Mouse (Mus musculus) activated CD4-positive, CD25-positive, alpha-beta regulatory T cell, adult 4 months (primary cell): ENCODE measurements around the gene Tat. TPM values are rescaled to one million over a fixed set of nuclear protein-coding genes. Genes with fewer than 3 reads are reported as not detected.
"Not testable (repeated sequence)": the region's sequence is repeated elsewhere in the genome, so short reads cannot be mapped to it uniquely, and the experiment has no call there.

ENCODE experiments used
- ATAC-seq: one replicate; pipeline ENCODE4 v1.8.0; 2017
- polyA plus RNA-seq, 2 experiments: library from polyadenylated mRNA; unstranded; fragments of 100-300 nt; shearing (Covaris generic); gene quantifications; one replicate each; pipeline ENCODE4 v1.2.1; 2017

Tat gene
- polyA plus RNA-seq, 2 experiments from 2014 or later = not detected

DNA sequence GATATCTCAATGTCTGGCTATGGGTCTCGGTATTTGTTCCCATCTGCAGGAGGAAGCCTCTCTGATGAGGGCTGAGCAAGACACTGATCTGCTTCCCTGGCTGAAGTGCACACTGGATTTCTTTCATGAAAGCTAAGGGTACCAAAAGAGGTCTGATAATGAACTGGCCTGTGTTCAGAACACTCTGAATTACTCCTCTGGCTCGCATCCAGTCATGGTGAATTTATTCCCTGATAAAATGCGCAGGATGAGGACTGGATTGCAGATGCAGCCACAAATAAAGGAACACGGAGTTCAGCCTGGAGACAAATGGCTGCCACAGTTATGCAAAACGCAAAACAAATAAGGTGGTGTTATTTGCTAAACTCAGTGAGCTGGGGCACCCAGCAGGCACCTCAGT is 6.3 kb upstream of the Tat start:
- no peak for ATAC-seq

DNA sequence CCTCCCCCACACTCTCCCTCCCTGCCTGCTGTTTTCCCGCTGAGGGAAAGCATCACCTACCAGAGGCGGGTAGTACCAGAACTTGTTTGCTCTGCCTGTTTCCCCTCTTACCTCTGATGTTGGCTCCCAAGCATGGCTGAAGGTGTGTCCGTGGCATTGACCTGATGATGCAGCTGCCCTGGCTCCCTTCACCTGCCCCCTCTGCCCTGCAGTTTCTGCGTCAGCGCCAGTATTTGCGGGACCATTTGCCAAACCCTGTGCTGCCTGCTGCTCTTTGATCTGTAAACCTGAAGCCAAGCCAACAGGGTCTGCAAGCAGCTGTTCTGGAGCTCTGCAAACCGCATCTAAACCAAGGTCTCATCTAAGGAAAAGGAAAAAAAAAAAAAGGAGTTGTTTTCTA is 3.9 kb upstream of the Tat start:
- no peak for ATAC-seq

DNA sequence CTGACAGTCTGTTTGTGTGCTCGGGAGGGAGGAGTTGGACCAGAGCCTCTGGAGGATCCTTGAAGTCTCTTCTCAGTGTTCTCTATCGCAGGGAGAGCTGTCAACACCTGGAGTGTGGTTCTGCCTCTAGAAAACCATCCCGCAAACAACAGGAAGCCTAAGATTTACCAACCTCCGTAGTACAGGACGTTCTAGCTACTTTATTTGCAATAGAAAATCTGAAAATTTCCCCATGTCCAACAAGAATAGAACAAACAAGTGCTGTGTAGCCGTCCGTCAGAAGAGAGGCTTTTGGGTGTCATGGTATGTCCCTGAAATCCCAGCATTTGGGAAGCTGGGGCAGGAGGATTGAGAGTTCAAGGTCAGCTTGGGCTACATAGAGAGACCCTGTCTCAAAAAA is 2.5 kb upstream of the Tat start:
- no peak for ATAC-seq

DNA sequence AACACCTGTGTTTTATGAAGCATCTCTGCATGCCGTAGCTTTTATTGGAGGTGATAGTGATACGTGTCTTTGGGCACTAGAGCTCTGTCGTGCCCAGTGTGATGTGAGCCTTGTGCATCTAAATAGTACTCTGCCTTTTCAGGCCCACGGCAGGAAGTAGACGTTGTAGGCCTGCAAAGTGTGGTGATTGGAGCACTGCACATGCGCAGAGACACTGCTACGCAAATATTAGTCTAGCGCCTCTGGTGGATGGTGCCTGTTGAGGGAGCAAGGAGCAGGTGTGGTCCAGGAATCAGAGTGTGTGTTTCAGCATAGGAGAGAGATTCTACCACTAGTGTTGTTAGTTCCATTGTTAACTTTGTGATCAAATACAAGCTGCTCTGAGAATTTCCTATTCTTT is 1.1 kb upstream of the Tat start:
- no peak for ATAC-seq

DNA sequence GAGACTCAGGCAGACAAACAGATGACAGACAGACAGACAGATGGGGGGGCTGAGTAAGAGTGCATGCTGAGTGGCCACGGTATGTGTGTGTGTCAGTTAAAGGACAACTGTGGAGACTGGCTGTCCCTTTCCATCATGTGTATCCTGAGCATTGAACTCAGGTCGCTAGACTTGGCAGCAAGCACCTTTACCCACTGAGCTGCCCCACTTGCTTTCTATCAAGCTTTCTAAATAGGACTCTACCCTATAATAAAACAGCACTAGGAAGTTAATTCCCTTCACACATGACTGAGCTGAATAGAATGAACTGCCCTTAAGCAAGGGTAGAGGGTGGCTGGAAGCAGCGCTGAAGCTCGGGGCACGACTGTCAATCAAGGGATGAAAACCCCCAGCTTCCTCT is 1.9 kb downstream of the Tat start:
- ATAC-seq = no peak

DNA sequence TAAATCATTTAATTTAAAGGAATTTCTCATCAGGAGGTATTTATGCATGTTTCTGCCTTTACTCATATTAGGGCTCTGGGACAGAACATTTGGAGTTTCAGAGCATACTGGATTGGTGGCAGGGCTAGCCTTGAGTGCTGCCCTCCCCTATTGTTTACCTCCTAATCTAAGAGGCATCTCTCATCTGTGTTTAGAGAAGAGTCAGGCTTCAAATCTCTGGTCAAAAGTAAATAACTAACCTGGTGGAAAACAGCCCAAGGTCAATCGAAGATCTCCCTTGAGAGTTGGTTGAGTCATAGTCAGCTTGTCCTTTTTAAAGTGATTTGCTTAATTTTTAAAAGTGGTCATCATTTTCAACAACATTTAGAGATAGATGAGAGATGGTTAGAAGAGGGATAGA is 2.7 kb downstream of the Tat start:
- no peak for ATAC-seq

DNA sequence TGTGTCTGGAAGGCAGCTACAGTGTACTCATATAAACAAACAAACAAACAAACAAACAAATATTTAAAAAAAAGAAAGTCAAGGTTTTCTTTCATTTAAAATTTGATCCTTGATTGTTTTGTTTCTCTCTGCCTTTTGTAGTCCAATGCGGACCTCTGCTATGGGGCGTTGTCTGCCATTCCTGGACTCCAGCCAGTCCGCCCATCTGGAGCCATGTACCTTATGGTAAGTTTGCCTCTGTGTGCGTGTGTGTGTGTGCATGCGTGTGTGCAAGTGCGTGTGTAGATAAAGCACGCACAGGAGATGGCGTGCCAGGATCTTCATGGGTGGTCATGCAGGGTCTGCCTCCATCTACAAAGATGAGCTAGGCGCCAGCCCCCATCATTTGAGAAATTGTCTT is 7.1 kb downstream of the Tat start:
- ATAC-seq = no peak

DNA sequence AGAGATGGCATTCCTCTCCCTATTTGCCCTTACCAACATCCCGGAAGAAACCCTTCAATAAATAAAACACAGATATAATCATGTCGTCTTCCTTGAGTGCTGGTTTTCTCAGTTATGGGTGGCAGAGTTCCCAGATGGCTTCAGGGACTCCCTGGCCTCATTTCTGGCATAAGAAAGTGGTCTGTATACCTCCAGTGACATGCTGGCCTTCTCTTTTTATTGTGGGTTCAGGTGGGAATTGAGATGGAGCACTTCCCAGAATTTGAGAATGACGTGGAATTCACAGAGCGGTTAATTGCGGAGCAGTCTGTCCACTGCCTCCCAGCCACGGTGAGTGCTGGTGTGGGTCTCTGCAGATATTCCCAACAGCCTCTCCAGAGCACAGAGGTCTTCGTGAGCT is 7.8 kb downstream of the Tat start:
- no peak for ATAC-seq

DNA sequence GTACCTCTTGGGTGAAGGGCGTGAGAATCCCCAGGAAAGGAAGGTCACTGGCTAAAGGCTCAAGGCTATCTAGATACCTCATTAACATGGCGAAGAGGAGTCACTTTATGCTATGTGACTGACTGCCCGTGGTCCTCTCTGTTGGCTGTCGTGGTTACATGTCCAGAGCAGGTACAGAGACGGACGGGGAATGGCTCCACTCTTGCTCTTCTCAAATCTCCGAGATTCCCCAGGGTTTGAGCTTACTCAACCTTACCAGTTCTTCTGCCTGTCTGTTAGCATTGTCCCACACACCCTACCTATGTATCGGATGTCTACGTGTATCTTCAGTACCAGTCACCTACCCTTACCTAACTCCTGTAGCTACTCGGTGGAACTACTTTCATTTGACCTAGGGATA is 9.7 kb downstream of the Tat start:
- no peak for ATAC-seq

DNA sequence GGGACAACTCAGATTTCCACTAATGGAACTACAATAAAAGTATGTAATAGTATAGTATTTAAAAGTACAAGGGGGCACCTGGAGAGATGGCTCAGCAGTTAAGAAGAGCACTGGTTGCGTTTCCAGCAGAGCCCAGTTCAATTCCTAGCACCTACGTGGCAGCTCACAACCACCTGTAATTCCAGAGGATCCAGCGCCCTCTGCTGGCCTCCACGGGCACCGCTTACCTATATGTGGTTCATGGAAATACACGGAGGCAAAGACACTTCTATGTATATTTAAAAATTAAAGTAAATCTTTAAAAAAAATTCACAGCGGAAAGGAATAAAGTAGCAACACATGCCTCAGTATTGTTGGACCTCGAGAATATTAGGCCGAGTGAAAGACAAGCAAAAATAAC is 12.7 kb downstream of the Tat start:
- ATAC-seq = no peak

DNA sequence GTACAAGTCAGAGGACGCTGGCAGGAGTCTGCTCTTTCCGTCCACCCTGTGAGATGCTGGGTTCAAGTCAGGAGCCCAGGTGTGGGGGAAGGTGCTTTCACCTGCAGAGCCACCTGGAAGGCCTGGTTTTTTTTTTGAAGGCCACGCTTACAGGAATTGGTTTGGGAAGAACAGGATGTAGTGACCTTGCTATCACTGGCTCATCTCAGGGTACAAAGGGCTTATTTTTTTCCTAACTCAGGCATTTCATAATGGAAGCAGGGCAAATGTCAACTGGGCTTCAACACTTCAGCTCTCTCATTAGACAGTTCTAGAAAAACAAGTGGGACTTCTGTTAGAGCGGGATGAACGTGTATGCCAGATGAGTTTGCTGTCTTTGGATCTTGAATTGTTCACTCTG is 14.1 kb downstream of the Tat start:
- no peak for ATAC-seq

DNA sequence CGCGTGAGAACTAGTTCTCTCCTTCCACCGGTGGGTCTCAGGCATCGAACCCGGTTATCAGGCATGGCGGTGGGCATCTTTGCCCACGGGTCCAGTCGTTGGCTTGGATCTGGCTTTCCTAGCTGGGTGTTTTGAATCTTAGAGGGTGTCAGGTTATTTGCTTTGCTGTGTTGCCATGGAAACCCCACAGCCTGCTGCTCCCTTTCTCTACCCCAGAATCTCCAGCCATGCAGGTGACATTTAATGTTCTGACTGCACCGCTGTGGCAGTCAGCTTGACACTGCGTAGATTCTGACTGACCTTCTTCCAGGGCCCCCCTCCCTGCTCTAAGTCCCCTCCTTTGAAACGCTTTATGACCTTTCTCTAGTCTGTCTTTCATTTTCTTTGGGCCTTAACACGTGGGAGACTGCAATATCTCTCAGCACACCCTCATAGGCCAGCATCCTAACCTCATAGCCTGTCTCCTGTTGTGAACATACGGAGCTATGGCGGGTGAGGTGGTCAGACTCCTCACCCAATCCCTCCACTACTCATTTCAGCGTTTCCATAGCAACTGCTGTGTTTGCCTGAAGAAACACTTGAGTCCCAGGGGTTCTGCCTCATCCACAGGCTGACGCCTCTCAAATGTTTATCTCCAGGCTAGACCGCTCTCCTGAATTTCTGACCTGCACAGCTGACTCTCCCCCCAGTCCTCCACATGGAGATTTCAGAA is 16.2 kb downstream of the Tat start:
- no peak for ATAC-seq

DNA sequence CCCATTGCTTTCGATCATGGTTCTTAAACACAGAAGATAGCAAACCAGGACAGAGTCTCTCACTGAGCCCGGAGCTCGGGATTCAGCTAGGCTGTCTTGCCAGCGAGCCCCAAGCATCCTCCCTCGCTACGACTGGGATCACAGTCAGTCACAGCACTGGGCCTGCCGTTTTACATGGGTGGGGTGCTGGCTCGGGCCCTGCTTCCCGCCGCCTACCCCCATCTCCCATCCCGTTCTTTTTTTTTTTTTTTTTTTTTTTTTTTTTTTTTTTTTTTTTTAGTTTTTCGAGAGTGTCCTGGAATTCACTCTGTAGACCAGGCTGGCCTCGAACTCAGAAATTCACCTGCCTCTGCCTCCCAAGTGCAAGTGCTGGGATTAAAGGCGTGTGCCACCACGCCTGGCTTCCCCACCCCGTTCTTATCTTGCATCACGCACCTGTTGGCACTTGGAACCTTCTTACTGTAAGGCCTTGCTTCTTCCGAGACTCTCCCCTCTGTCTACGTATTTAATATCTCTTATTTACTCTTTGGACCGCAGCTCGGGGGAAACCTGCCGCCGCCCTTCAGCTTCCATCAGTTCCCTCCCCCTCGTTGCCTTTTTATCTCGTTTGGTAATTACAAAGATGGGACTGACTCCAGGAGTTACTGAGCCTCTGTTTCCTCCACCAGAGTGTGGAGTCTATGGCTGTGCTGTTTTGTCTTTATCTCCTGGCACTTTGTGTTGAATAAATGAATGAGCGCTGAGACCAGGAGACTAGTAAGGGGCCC is 18.2 kb downstream of the Tat start:
- ATAC-seq = no peak

DNA sequence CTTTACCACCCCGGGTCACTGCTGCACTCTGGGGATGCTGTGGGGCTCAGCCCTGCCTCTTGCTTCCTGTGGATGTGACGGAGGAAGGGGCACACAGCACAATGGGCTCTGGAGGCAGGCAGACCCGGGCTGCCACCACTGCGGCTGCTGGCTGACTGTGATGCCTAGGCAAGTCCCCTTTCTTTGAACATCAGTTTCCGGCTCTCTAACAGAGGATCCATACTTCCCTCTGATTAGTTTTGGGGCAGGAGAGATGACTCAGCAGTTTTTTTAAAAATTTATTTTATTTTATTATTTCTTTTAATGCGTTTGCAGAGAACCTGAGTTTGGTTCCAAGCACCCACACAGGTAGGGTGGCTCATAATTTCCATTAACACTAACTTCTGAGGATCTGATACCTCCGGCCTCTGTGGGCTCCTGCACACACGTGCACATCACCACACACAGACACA is 18.8 kb downstream of the Tat start:
- ATAC-seq = no peak

DNA sequence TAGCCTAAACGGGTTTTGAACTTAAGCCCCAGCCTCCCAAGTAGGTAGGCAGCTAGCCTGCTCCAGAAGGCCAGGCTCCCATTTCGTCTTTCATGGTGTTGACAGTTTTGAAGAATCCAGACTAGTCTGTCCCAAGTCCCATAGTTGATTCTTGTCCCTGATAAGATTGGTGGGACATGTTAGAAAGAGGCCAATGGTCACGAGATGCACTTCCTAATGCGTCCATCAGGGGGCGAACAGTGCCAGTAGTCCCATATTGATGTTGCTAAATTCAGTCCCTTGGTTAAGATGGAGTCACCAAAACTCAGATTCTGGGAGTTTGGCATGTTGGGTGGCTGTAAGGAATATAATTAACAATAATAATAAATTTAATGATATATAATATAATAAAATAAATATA is 20.6 kb downstream of the Tat start:
- no peak for ATAC-seq

DNA sequence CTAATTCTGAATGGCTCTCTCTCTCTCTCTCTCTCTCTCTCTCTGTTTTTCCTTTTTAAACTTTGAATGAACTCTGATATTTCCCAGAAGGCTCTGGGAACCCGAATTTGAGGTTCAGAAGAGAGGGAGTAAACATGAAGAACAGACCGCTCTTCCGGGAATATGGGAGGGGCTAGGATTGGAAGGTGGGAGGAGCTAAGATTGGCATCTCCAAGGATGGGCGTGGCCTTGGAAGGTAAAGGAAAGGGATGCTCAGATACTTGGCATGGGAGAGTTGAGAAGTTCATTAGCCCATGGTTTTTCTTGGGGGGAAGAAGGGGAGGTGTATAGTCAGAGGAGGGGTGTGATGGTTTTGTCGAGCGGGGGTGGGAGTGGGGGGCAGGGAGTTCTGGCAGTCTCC is 31.8 kb downstream of the Tat start:
- ATAC-seq = no peak

DNA sequence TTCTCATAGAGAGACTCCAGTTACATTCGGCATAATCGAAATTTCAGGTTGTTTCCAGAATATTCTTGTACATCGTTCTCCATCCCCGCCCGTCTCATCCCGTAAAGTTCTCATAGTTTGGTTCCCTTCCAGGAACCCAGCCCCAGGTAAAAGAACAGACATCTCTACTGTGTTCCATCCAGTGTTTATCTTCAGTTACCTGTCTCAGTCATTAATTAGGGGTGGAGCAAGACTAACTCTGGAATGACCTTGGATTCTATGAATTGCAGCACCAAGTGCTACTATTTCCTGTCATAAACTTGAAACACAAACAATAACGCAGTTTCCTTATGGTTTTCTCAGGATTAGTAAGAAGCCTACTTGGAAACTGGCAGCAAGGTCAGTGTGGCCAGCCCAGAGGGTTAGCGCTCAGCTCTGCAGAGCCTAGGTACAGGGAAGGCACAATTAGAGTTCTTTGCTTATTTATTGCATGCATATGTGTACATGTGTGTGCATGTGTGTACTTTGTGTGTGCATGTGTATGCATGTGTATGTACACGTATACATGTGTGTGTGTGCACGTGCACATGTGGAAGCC is 32.6 kb downstream of the Tat start:
- ATAC-seq = no peak

DNA sequence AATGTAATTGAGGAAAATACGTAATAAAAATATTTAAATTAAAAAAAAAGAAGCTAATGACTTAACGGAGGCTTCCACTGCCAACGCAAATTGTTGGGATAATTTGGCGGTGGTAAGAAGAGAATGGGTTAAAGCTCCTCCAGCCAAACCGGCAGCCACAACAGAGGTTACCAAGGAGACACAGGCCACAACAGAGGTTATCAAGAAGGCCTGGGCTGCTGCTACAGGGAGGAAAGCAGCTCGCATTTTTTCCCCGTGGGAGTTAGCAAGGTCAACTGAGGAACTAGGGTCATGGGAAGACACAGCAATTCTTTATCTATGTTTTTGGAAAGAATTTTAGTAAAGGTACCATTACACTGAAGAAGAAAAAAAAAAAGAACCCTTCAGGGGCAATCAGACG is 43.5 kb downstream of the Tat start:
- not testable (repeated sequence) for ATAC-seq

DNA sequence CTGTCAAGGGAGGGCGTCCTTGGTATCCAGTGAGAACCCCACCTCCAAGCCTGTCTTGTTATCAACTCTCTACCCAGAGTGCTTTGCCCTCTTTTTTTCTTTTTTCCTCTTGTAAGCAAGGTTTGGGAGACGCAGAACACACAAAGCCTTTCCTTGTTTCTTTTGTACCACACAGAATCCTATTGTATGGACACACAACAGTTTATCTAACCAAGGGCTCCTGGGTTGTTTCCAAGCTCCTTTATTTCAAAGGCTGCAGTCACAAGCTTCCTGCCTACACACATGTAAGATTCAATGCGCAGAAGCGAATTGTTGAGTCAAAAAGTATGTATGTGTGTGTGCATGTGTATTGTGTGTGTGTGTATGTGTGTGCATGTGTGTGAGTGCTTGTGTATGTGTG is 44.1 kb downstream of the Tat start:
- no peak for ATAC-seq

DNA sequence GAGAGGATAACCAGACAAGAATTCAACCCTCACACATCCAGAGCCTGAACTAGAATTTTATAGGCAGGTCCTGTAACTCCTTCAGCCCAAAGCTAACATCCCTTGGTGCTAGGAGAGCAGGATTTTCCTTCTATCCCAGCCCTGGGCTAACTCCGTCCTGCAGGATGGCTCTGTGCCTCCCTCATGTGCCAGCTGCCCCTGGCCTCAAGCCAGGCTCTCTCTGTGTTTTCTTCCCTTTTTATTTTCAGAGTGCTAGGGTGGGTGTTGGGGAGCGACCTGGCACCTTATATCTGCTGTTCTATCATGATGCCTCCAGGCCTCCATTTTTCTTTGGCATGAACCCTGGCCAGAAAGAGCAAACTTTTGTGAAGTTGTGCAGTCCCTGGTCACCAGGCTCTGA is 45.9 kb downstream of the Tat start:
- no peak for ATAC-seq

DNA sequence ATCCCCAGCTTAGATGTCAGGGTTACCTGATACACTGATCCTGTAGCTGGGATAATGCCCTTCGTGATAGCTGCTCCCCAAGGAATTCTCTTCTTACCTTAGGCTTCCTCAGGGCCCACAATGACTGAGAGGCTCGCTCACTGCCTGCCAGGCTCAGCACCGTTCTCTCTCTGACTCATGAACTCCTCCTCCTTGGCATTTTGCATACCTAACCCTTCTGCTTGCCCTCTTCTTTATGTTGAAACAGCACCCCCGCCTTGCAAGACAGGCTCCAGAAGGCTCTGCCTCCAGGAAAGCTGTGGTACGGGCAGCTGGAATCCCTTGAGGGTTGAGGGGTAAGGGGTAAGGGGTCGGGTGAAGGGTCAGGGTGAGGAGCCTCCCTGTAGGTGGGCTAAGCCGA is 49.0 kb downstream of the Tat start:
- no peak for ATAC-seq

DNA sequence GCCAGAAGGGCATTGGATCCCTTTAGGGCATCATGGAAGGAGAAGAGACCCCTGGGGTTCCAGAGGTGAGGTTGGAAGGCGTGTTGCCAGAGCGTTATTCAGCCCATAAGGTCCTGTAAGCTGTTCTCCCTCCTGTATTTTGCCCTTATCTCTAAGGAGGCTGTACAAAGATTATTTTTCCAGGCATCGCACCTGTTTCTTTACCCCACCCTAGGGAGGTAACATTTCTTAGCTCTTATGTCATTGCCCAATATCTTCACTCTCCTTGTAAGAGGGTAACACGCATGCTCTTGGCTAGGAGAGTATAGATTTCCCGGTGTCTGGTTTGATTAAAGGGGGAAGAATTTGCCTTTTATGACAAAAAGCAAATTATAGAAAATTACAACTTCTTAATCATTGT is 49.4 kb downstream of the Tat start, which contains the start of gene Chst4:
Gene Chst4 (minus strand): TSS at position 82 of the 400 bp plus-strand sequence.
- no peak for ATAC-seq

DNA sequence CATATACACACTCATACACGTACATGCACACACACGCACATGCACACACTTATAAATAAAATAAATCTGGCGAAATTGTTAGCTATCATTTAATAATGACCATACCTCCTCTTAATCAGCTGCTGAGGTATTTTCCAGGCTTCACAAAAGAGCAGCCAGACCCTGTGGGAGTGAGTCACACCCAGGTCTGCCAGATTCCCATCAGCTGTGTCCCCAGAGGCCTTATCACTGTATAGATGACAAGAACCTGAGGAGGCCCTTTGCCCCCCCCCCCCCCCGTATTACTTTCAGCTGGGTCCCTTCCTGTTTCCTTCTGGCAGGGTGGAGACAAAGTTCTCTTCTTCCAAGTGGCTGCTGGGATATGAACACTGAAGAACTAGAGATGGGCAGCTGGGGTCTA is 50.3 kb downstream of the Tat start:
- no peak for ATAC-seq
